Mouse (Mus musculus) ES-Bruce4 (cell line): ENCODE measurements around the gene Arhgap20. TPM values are rescaled to one million over a fixed set of nuclear protein-coding genes. Genes with fewer than 3 reads are reported as not detected.
A peak's percentile ranks its signal among the peaks of the same experiment; 100 is the strongest.

Experiments used
- H3K27ac ChIP-seq: 2 replicates; pipeline ENCODE4 v1.5.1; 2012; ENCODE audit warnings: low read length, inconsistent platforms; ENCODE audit not compliant: insufficient read depth
- H3K27me3 ChIP-seq: 2 replicates; pipeline ENCODE4 v1.6.1; 2012; ENCODE audit warnings: mild to moderate bottlenecking, low read length, inconsistent platforms; ENCODE audit not compliant: control insufficient read depth, poor library complexity, insufficient read depth, severe bottlenecking
- H3K36me3 ChIP-seq: 2 replicates; pipeline ENCODE4 v1.6.1; 2012; ENCODE audit warnings: inconsistent platforms, mild to moderate bottlenecking, low read length, moderate library complexity; ENCODE audit not compliant: control insufficient read depth, poor library complexity, insufficient read depth, severe bottlenecking
- H3K4me1 ChIP-seq: one replicate; pipeline ENCODE4 v1.8.1; 2011; ENCODE audit warnings: low read length; ENCODE audit not compliant: control insufficient read depth, insufficient read depth
- H3K4me3 ChIP-seq: 2 replicates; pipeline ENCODE4 v1.5.1; 2011; ENCODE audit warnings: low read depth, mild to moderate bottlenecking, low read length
- H3K9ac ChIP-seq: 2 replicates; pipeline ENCODE4 v1.6.1; 2012; ENCODE audit warnings: low read depth, mild to moderate bottlenecking, inconsistent platforms; ENCODE audit not compliant: poor library complexity, severe bottlenecking
- H3K9me3 ChIP-seq: replicated peaks from 2 replicates; pipeline ENCODE4 v1.6.1; 2012; ENCODE audit warnings: mild to moderate bottlenecking, low read length, inconsistent platforms; ENCODE audit not compliant: control insufficient read depth, poor library complexity, insufficient read depth, severe bottlenecking
- CTCF ChIP-seq: IDR thresholded peaks from one replicate; pipeline ENCODE4 v1.8.1; 2011; ENCODE audit warnings: low read depth, low read length
- EP300 ChIP-seq: IDR thresholded peaks from 2 replicates; pipeline ENCODE4 v1.6.1; 2011; ENCODE audit warnings: low read depth, low read length; ENCODE audit not compliant: insufficient read depth
- POLR2A ChIP-seq: IDR thresholded peaks from one replicate; pipeline ENCODE4 v1.8.1; 2011; ENCODE audit warnings: low read length; ENCODE audit not compliant: insufficient read depth
- polyA plus RNA-seq: library from polyadenylated mRNA; stranded (reverse); fragments of >200 nt; gene quantifications from 2 replicates; pipeline ENCODE4 v1.2.4, GENCODE M21; 2011; ENCODE audit warnings: low read depth; ENCODE audit not compliant: missing spikeins, insufficient read depth, insufficient read length

Gene Arhgap20
- polyA plus RNA-seq, 1 experiment: 0.61 TPM

DNA sequence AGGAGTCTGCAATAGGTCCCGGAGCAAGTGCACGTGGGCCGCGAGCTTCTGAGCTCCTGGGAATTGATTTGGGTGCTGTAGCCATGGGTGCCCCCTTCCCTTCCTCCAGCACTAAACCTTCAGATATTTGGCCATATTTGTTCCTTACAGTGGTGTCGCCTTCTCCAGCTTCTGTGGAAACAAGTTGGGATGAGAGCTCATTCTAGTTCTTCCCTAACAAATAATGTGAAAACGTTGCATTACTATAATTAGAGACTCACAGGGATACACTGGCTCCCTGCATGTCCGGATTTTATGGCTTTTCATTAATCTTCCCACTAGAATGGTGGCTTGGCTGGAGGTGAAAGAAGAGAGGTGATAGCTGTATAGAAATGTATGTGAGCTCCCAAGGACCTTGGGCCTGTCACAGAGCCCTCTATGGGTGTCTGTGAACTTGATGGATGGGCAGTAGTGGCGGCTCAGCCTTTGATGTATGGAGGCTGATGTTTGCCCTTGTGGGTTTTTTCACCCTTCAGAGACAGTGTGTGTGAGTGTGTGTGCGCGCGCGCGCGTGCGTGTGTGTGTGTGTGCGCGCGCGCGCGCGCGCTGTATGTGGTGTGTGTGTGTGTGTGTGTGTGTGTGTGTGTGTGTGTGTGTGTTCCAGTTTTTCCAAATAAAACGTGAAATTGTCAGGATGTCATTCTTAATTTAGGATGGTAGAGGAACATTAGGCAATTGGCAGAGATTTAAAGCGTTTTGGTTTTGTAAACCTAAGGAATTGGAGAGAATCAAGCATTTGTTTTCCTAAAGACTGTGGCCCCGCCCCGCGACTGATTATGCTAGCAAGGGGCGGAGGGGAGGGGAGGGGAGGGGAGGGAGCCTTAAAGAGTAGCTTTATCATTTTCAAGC, 1.3 kb downstream of the Arhgap20 start:
- H3K36me3 ChIP-seq: no peaks in the 10 kb centered on the region
- TF ChIP-seq EP300 (no peak), POLR2A (no peak), CTCF (no peak)
- H3K4me3 ChIP-seq: peak overlapping the region; percentile 74
- H3K9me3 ChIP-seq: no peaks in the 10 kb centered on the region
- H3K27me3 ChIP-seq: peaks cover 4% of the 10 kb centered on the region; the same call in 1 of the 2 replicates
- H3K27ac ChIP-seq: no peak overlapping the region
- H3K9ac ChIP-seq: no peak overlapping the region; the same call in 1 of the 2 replicates
- no peaks in the 10 kb centered on the region for H3K4me1 ChIP-seq

DNA sequence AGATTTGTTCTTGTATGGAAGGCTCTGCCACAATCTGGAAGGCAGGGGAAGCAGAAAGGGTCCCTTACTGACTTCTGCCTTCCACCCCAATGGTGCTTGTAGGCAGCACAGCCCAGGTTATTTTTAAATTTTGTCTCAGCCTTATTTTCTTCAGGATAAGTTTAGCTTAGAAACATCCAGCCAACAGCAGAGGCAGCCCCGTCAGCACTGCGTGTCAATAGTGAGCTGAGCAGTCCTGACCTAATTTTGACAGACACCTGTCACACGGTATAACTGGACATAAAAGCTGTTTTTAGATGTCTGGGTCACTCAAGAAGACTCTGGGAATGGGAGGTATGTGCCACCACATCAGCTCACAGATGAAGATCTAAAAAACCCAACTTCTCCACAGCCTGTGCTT, 9.1 kb downstream of the Arhgap20 start:
- Histone ChIP-seq H3K27me3 (no peaks in the 10 kb centered on the region), H3K4me3 (no peak overlapping the region), H3K4me1 (no peaks in the 10 kb centered on the region), H3K36me3 (no peaks in the 10 kb centered on the region), H3K9ac (no peak overlapping the region), H3K27ac (no peak overlapping the region), H3K9me3 (no peaks in the 10 kb centered on the region)
- TF ChIP-seq EP300 (no peak), POLR2A (no peak), CTCF (no peak)

GRCm38 (mm10) chr9:51776459-51776858, 11.3 kb downstream of the Arhgap20 start:
- Histone ChIP-seq H3K9me3 (no peaks in the 10 kb centered on the region), H3K27ac (no peak overlapping the region), H3K36me3 (no peaks in the 10 kb centered on the region), H3K4me3 (no peak overlapping the region), H3K27me3 (no peaks in the 10 kb centered on the region), H3K4me1 (no peaks in the 10 kb centered on the region), H3K9ac (no peak overlapping the region)
- TF ChIP-seq POLR2A: no peak

- Histone ChIP-seq H3K27ac (no peak overlapping the region), H3K9me3 (no peaks in the 10 kb centered on the region), H3K4me1 (no peaks in the 10 kb centered on the region), H3K9ac (no peak overlapping the region), H3K27me3 (no peaks in the 10 kb centered on the region), H3K4me3 (no peak overlapping the region), H3K36me3 (no peaks in the 10 kb centered on the region)
- no peak for TF ChIP-seq POLR2A
- TF ChIP-seq EP300: no peak
- TF ChIP-seq CTCF: peak; percentile 43
Observed at GRCm38 (mm10) chr9:51777180-51777579, 12.0 kb downstream of the Arhgap20 start.

GRCm38 (mm10) chr9:51779232-51779631, 14.1 kb downstream of the Arhgap20 start:
- Histone ChIP-seq H3K36me3 (no peaks in the 10 kb centered on the region), H3K27me3 (no peaks in the 10 kb centered on the region), H3K9me3 (no peaks in the 10 kb centered on the region), H3K4me3 (no peak overlapping the region), H3K4me1 (no peaks in the 10 kb centered on the region), H3K9ac (no peak overlapping the region), H3K27ac (no peak overlapping the region)
- TF ChIP-seq POLR2A (no peak), EP300 (no peak), CTCF (no peak)

DNA sequence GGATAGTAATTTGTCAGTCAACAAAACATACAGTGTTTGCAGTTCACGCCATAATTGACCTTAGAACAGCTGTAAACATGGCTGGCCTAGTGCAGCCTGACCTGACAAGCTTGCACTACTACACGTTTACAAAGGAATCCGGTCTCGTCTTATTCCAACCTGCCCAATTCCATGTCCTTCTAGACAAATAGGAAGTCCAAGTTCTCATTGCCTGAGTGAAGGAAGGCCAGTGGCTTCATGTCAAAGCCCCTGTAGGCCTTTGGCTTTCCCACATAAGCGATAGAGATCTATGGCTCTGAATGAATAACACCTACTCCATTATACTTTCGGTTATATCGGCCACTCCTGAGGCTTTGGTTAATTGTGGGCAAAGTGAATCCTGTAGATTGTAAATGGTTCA, 16.0 kb downstream of the Arhgap20 start:
- Histone ChIP-seq H3K9me3 (no peaks in the 10 kb centered on the region), H3K4me1 (no peaks in the 10 kb centered on the region), H3K9ac (no peak overlapping the region), H3K27me3 (no peaks in the 10 kb centered on the region), H3K36me3 (no peaks in the 10 kb centered on the region), H3K4me3 (no peak overlapping the region), H3K27ac (no peak overlapping the region)
- TF ChIP-seq EP300 (no peak), CTCF (no peak), POLR2A (no peak)
